Mouse (Mus musculus) heart, embryonic 11.5 days (tissue): ENCODE results near the gene Gm17409. TPM values are rescaled to one million over a fixed set of nuclear protein-coding genes. Genes with fewer than 3 reads are reported as not detected.

Experiments used
- ATAC-seq: fragments of 200-750 bp; cut with Nextera tagmentation; replicated peaks from 2 replicates; pipeline ENCODE4 v1.8.0; 2017; ENCODE audit warnings: moderate library complexity; ENCODE audit not compliant: insufficient number of reproducible peaks, low FRiP score, low TSS enrichment
- H3K27ac ChIP-seq: fragments of 300-500 bp; sonication (generic); 2 replicates; pipeline ENCODE4 v1.5.1; 2014; ENCODE audit warnings: mild to moderate bottlenecking, low read depth, low read length
- H3K27me3 ChIP-seq: fragments of 300-500 bp; sonication (generic); 2 replicates; pipeline ENCODE4 v1.6.1; 2014; ENCODE audit warnings: mild to moderate bottlenecking, low read length, mixed read lengths; ENCODE audit not compliant: control insufficient read depth, insufficient read depth
- H3K36me3 ChIP-seq: fragments of 300-500 bp; sonication (generic); 2 replicates; pipeline ENCODE4 v1.6.1; 2014; ENCODE audit warnings: mild to moderate bottlenecking, low read length, moderate library complexity, mixed read lengths; ENCODE audit not compliant: control insufficient read depth, insufficient read depth
- H3K4me1 ChIP-seq: fragments of 300-500 bp; sonication (generic); 2 replicates; pipeline ENCODE4 v1.6.1; 2014; ENCODE audit warnings: low read length; ENCODE audit not compliant: control insufficient read depth, insufficient read depth
- H3K4me2 ChIP-seq: fragments of 300-500 bp; sonication (generic); 2 replicates; pipeline ENCODE4 v1.6.1; 2014; ENCODE audit warnings: mild to moderate bottlenecking, moderate library complexity
- H3K4me3 ChIP-seq: fragments of 300-500 bp; sonication (generic); 2 replicates; pipeline ENCODE4 v1.5.1; 2014; ENCODE audit warnings: low read depth, low read length
- H3K9ac ChIP-seq: fragments of 300-500 bp; sonication (generic); 2 replicates; pipeline ENCODE4 v1.6.1; 2014; ENCODE audit warnings: mild to moderate bottlenecking, low read depth, low read length, moderate library complexity
- H3K9me3 ChIP-seq: fragments of 300-500 bp; sonication (generic); replicated peaks from 2 replicates; pipeline ENCODE4 v1.6.1; 2016; ENCODE audit warnings: low read length; ENCODE audit not compliant: control insufficient read depth
- WGBS: fragments of 180-500 bp; shearing (Covaris S2); extraction: QIAGEN DNeasy Blood & Tissue Kit; methylation state at CpG from one replicate; pipeline ENCODE4 v1.1.7; 2014; ENCODE audit not compliant: insufficient replicate concordance; 5-methylcytosine and 5-hydroxymethylcytosine counted together
- polyA plus RNA-seq: library from polyadenylated mRNA; unstranded; fragments of >200 nt; fragmentation: Nextera tagmentation; extraction: Ambion mirVana; gene quantifications from 2 replicates; pipeline ENCODE4 v1.2.1, GENCODE M21; 2014

The Gm17409 gene
- polyA plus RNA-seq, 1 experiment from 2014 or later: not detected

DNA sequence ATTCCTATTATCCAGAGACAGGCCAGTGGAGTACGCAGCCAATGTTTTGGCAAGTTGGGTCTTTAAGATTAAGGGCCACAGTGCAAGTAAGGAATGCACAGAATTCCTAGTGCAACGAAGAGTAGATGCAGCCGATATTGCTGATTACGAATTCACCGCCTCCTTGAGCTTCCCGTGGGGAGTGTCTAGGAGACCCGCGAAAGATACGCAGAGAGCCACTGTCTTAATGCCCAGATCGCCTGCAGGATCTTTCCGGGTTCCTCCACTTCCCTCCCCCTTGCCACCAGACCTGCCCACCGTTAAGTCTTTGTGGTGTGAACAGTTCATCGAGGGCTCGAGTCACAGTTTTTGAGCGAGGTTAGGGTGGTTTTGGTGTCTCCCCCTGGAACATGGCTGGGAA lies 22.9 kb upstream of the Gm17409 start:
- WGBS: 90% methylated on average over 15 of the region's 15 CpGs
- ATAC-seq: no peak

DNA sequence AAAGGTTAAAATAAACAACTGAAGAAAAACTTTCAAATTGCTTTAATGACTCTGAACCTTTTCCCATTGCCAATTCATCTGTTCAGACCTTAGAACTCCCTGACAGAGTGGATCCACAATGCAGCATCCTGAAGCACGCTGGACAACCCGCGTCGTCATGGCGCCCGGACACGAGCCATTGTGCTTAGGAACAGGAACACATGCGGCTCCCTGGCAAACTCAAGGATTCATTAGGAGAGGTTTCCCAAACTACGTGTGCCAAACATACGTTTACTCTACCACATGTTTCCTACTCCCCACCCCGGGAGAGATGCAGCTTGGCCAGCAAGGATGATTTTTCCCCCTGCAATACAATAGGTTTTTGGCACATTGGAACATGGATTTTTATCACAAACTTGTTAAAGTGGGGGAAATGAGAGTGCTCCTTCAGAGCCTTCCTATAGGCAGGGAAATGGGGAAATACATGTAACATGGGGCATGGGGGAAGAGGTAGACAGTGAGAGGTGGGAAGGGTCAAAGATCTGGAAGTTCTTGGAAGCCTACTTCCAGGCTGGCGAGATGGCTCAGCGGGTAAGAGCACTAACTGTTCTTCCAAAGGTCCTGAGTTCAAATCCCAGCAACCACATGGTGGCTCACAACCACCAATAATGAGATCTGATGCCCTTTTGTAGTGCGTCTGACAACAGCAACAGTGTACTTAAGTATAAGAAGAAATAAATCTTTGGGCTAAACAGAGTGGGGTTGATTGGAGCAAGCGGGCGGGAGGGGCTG lies 15.6 kb upstream of the Gm17409 start:
- 88% methylated on average over 16 of the region's 16 CpGs for WGBS
- H3K27ac ChIP-seq: no peak overlapping the region

More for the DNA sequence above, 22.9 kb upstream of the Gm17409 start:
- H3K4me1 ChIP-seq: no peaks in the 10 kb centered on the region
- no peak overlapping the region for H3K9ac ChIP-seq
- H3K27ac ChIP-seq: no peak overlapping the region
- no peaks in the 10 kb centered on the region for H3K9me3 ChIP-seq
- peaks cover 8% of the 10 kb centered on the region for H3K36me3 ChIP-seq
- H3K27me3 ChIP-seq: no peaks in the 10 kb centered on the region
- H3K4me3 ChIP-seq: no peak overlapping the region
- H3K4me2 ChIP-seq: no peak overlapping the region

DNA sequence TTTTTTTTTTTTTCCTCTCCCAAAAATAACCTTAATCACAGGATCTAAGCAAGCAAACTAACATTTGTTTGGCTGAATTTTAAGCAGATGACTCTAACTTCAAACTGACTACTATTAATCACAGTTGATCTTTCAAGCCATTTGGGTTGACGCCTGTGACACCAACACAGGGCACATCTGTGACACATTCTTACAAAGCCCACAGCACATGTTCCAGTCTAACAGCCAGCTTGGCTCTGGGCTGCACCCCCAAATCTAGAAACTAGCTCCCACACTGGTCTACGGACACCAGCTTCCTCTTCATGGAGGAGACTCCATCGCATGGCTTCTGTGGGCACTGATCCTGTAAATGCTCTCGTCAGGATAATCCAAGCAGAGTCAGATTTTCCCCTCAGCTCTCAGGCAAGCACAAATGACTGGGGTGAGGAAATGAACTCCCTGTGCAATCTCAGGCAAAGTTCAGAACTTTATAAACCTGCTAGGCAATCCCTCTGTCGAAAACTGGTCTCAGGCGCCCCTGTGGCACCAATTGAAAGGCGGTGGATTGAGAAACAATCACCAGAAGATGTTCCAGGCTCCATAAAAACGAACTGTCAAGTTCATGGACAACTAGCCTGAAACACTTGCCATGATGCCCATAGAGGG lies 13.0 kb upstream of the Gm17409 start:
- H3K27ac ChIP-seq: no peak overlapping the region
- no peak overlapping the region for H3K4me2 ChIP-seq
- 88% methylated on average over 8 of the region's 8 CpGs for WGBS
- H3K4me3 ChIP-seq: no peak overlapping the region
- H3K9ac ChIP-seq: no peak overlapping the region
- peaks cover 18% of the 10 kb centered on the region for H3K36me3 ChIP-seq
- H3K27me3 ChIP-seq: no peaks in the 10 kb centered on the region
- H3K4me1 ChIP-seq: no peaks in the 10 kb centered on the region
- ATAC-seq: no peak
- no peaks in the 10 kb centered on the region for H3K9me3 ChIP-seq

More for the DNA sequence above, 15.6 kb upstream of the Gm17409 start:
- Histone ChIP-seq H3K27me3 (no peaks in the 10 kb centered on the region), H3K4me1 (no peaks in the 10 kb centered on the region), H3K9me3 (no peaks in the 10 kb centered on the region), H3K9ac (no peak overlapping the region), H3K36me3 (peaks cover 18% of the 10 kb centered on the region), H3K4me3 (no peak overlapping the region), H3K4me2 (no peak overlapping the region)
- no peak for ATAC-seq

DNA sequence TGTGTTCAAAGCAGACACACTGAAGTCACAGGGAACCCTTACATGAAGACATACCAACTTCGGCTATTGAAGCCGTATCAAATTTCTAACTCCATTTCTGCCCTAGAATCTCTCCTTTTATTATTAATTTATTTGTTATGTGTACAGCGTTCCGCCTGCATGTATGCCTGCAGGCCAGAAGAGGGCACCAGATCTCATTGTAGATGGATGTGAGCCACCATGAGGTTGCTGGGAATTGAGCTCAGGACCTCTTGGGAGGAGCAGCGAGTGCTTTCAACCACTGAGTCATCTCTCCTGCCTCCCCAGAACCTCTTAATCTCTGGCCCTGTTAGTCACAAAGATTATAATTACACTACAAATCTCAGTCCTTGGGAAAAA lies 12.4 kb upstream of the Gm17409 start:
- no peak overlapping the region for H3K9ac ChIP-seq
- H3K36me3 ChIP-seq: peaks cover 19% of the 10 kb centered on the region
- 92% methylated on average over 5 of the region's 5 CpGs for WGBS
- H3K9me3 ChIP-seq: no peaks in the 10 kb centered on the region
- no peaks in the 10 kb centered on the region for H3K27me3 ChIP-seq
- H3K4me3 ChIP-seq: no peak overlapping the region
- no peak overlapping the region for H3K27ac ChIP-seq
- no peak overlapping the region for H3K4me2 ChIP-seq
- no peak for ATAC-seq
- H3K4me1 ChIP-seq: no peaks in the 10 kb centered on the region

DNA sequence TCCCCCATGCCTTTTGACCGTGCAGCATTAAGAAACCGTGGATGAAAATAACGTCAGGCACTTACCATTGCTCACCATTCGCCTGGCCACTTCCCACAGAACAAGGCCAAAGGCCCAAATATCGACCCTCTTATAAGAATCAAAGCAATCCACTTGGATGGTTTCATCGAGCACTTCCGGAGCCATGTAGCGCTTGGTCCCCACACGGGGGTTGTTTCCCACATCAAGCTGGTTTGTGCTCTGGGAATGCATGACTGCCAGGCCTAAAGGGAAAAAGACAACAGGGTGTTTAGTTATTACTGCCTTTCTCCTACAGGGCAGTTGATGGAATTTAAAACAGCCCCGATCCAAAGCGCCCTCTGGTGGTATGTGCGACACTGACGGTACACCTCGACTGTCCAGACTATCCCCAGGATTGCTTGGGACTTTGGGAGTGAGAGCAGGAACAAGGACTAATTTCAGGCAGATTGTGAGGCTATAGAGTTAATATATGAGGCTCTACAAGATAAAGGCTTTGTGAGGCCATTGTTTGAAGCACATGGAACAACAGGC lies 11.0 kb upstream of the Gm17409 start:
- no peak for ATAC-seq
- WGBS: 80% methylated on average over 14 of the region's 14 CpGs
- Histone ChIP-seq H3K4me3 (no peak overlapping the region), H3K9ac (no peak overlapping the region), H3K4me2 (no peak overlapping the region), H3K36me3 (peaks cover 24% of the 10 kb centered on the region), H3K9me3 (no peaks in the 10 kb centered on the region), H3K4me1 (no peaks in the 10 kb centered on the region), H3K27ac (no peak overlapping the region), H3K27me3 (no peaks in the 10 kb centered on the region)

DNA sequence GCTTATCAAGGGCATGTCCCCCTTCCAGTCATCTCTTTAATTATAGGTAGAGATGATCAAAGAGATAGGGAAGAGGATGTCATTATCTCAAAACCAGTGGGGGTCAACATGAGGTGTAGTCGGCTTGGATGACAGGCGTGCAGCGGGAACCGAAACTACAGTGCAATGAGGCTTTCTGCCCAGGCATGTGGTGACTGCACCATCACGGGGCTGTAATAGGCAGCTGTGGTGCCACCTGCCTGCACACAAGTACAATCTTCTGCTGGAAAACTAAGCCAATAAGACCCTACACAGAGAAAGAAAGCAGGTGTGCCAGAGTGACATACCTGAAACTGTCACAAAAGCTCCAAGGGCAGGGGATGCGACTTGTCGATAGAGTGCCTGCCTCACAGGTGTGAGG lies 374 bp downstream of the Gm17409 start:
- H3K27me3 ChIP-seq: no peaks in the 10 kb centered on the region
- no peaks in the 10 kb centered on the region for H3K4me1 ChIP-seq
- H3K36me3 ChIP-seq: peaks cover 24% of the 10 kb centered on the region
- no peak overlapping the region for H3K4me2 ChIP-seq
- no peaks in the 10 kb centered on the region for H3K9me3 ChIP-seq
- H3K4me3 ChIP-seq: no peak overlapping the region
- no peak overlapping the region for H3K27ac ChIP-seq
- no peak for ATAC-seq
- H3K9ac ChIP-seq: no peak overlapping the region
- 85% methylated on average over 7 of the region's 7 CpGs for WGBS

DNA sequence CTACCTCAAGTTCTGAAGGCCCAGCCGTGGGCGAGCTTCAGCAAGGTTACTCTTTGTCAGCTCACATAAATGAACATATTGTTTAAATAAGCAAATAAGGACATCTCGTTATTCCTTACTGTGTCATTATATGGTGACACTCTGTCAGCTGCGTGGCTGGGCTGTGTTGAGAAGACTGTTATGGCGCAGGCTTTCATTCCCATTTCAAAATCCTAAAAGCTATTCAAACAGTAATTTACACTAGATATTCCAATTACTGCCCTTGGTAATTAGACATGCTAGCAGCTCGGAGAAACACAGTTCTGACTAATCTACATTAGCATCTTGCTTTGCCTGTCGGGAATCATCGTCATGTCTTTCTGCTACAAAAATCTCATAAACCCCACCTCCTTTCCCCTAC lies 5.7 kb downstream of the Gm17409 start:
- 91% methylated on average over 8 of the region's 8 CpGs for WGBS
- Histone ChIP-seq H3K9ac (no peak overlapping the region), H3K27me3 (no peaks in the 10 kb centered on the region), H3K4me2 (no peak overlapping the region), H3K4me3 (no peak overlapping the region), H3K9me3 (no peaks in the 10 kb centered on the region), H3K27ac (no peak overlapping the region), H3K4me1 (no peaks in the 10 kb centered on the region), H3K36me3 (peaks cover 3% of the 10 kb centered on the region)
- ATAC-seq: no peak

DNA sequence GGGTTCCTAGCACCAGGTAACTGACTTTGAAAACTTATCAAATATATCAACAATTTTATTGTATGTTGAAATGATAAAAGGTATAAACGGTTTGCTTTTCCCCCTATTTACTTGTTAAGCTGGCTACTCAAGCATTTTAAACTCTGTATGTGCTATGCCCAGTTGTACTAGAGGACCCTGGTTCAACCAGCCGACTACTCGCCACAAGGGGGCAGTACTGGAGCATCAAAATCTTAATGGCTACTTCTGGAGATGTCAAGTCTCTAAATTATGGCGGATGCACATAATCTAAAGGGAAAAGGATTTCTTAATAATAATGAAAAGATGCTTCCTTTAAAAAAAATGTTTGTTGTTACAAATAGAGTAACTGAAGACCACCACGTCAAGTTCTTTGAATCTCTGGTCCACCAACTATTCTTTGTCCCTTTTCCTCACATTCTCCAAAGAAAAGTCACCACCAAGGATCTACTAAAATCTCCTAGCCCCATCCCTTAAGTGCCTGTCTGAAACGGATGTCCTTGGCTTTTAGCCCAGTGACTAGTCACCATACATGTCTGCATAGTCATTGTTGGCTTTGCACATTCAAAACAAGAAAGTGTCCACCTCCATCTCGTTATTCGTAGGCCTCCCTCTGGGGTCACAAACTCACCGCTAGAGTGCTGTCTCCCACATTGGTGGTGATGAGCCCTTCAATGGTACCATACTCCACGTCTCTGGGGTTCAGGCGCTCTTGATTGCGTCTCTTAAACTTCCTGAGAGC lies 7.2 kb downstream of the Gm17409 start:
- Histone ChIP-seq H3K27me3 (no peaks in the 10 kb centered on the region), H3K36me3 (peaks cover 3% of the 10 kb centered on the region), H3K27ac (no peak overlapping the region), H3K4me1 (no peaks in the 10 kb centered on the region), H3K4me2 (no peak overlapping the region), H3K9ac (no peak overlapping the region), H3K9me3 (no peaks in the 10 kb centered on the region), H3K4me3 (no peak overlapping the region)
- 58% methylated on average over 12 of the region's 12 CpGs for WGBS
- ATAC-seq: no peak
